Mouse (Mus musculus) limb, embryonic 13.5 days (tissue): ENCODE results near the gene Gpx7. TPM values are rescaled to one million over a fixed set of nuclear protein-coding genes. Genes with fewer than 3 reads are reported as not detected.

Source experiments
- ATAC-seq: fragments of 200-750 bp; cut with Nextera tagmentation; 2 replicates; pipeline ENCODE4 v1.8.0; 2017; ENCODE audit warnings: low read depth, moderate number of reproducible peaks, moderate TSS enrichment; ENCODE audit not compliant: low FRiP score
- H3K27ac ChIP-seq: fragments of 300-500 bp; sonication (generic); 2 replicates; pipeline ENCODE4 v1.5.1; 2015; ENCODE audit warnings: inconsistent platforms, mild to moderate bottlenecking, moderate library complexity
- H3K27me3 ChIP-seq: fragments of 300-500 bp; sonication (generic); 2 replicates; pipeline ENCODE4 v1.6.1; 2015; ENCODE audit warnings: mild to moderate bottlenecking, inconsistent platforms
- H3K36me3 ChIP-seq: fragments of 300-500 bp; sonication (generic); 2 replicates; pipeline ENCODE4 v1.6.1; 2015; ENCODE audit warnings: inconsistent platforms, mild to moderate bottlenecking, moderate library complexity
- H3K4me1 ChIP-seq: fragments of 300-500 bp; sonication (generic); 2 replicates; pipeline ENCODE4 v1.6.1; 2015; ENCODE audit warnings: inconsistent platforms
- H3K4me2 ChIP-seq: fragments of 300-500 bp; sonication (generic); replicated peaks from 2 replicates; pipeline ENCODE4 v1.6.1; 2015; ENCODE audit warnings: inconsistent platforms, mild to moderate bottlenecking, moderate library complexity
- H3K4me3 ChIP-seq: fragments of 300-500 bp; sonication (generic); 2 replicates; pipeline ENCODE4 v1.5.1; 2015; ENCODE audit warnings: moderate library complexity, mild to moderate bottlenecking, inconsistent platforms
- H3K9ac ChIP-seq: fragments of 300-500 bp; sonication (generic); 2 replicates; pipeline ENCODE4 v1.6.1; 2015; ENCODE audit warnings: mild to moderate bottlenecking, inconsistent platforms
- H3K9me3 ChIP-seq: fragments of 300-500 bp; sonication (generic); 2 replicates; pipeline ENCODE4 v1.6.1; 2016; ENCODE audit warnings: inconsistent platforms
- WGBS: fragments of 180-500 bp; shearing (Covaris S2); methylation state at CpG from one replicate; pipeline ENCODE4 v1.1.7; 2015; 5-methylcytosine and 5-hydroxymethylcytosine counted together
- polyA plus RNA-seq: library from polyadenylated mRNA; unstranded; fragments of >200 nt; fragmentation: Nextera tagmentation; extraction: Ambion mirVana; gene quantifications from 2 replicates; pipeline ENCODE4 v1.2.1, GENCODE M21; 2015

Gene Gpx7
- polyA plus RNA-seq, result 88.5 and 89.8 TPM in 2 replicates

GRCm38 (mm10) chr4:108406861-108407401 is at the start of gene Gpx7:
Gene Gpx7 (minus strand): TSS chr4:108406961.
- Histone ChIP-seq H3K27ac (peak within 1 kb of the TSS; percentile 84), H3K4me3 (peak within 1 kb of the TSS; percentile 52), H3K9me3 (no peaks in the 10 kb centered on the region), H3K9ac (peak within 1 kb of the TSS; percentile 87), H3K4me1 (peaks cover 30% of the 10 kb centered on the region), H3K4me2 (peak within 1 kb of the TSS; percentile 80), H3K27me3 (no peaks in the 10 kb centered on the region), H3K36me3 (peaks cover 14% of the 10 kb centered on the region)
- 7% methylated on average over 15 of the region's 15 CpGs for WGBS
- ATAC-seq, result peak; percentile 21; the same call in 1 of the 2 replicates

GRCm38 (mm10) chr4:108456028-108456427 is 49.3 kb upstream of the Gpx7 start:
- 81% methylated on average over 2 of the region's 2 CpGs for WGBS

GRCm38 (mm10) chr4:108448091-108448490 is 41.3 kb upstream of the Gpx7 start:
- Histone ChIP-seq H3K4me2 (no peak overlapping the region), H3K9me3 (no peaks in the 10 kb centered on the region), H3K9ac (no peak overlapping the region), H3K27ac (no peak overlapping the region), H3K27me3 (no peaks in the 10 kb centered on the region), H3K4me3 (no peak overlapping the region), H3K4me1 (no peaks in the 10 kb centered on the region), H3K36me3 (no peaks in the 10 kb centered on the region)
- no peak for ATAC-seq
- 58% methylated on average over 7 of the region's 7 CpGs for WGBS

More at GRCm38 (mm10) chr4:108456028-108456427, 49.3 kb upstream of the Gpx7 start:
- Histone ChIP-seq H3K4me3 (no peak overlapping the region), H3K27ac (no peak overlapping the region), H3K4me1 (peaks cover 9% of the 10 kb centered on the region), H3K27me3 (no peaks in the 10 kb centered on the region), H3K36me3 (no peaks in the 10 kb centered on the region), H3K4me2 (no peak overlapping the region), H3K9ac (no peak overlapping the region), H3K9me3 (no peaks in the 10 kb centered on the region)
- ATAC-seq, result no peak

- no peak for ATAC-seq
- no peak overlapping the region for H3K27ac ChIP-seq
Measured at GRCm38 (mm10) chr4:108438082-108438840, 31.5 kb upstream of the Gpx7 start.

GRCm38 (mm10) chr4:108436225-108436624 is 29.5 kb upstream of the Gpx7 start:
- 46% methylated on average over 1 of the region's 1 CpGs for WGBS
- Histone ChIP-seq H3K36me3 (no peaks in the 10 kb centered on the region), H3K27me3 (no peaks in the 10 kb centered on the region), H3K4me1 (peaks cover 50% of the 10 kb centered on the region), H3K9ac (no peak overlapping the region), H3K27ac (peak overlapping the region; percentile 8; the same call in 1 of the 2 replicates), H3K4me2 (no peak overlapping the region), H3K4me3 (no peak overlapping the region), H3K9me3 (no peaks in the 10 kb centered on the region)
- no peak for ATAC-seq

More at GRCm38 (mm10) chr4:108438082-108438840, 31.5 kb upstream of the Gpx7 start:
- Histone ChIP-seq H3K9ac (no peak overlapping the region), H3K4me1 (peaks cover 30% of the 10 kb centered on the region), H3K4me2 (no peak overlapping the region), H3K4me3 (no peak overlapping the region), H3K27me3 (no peaks in the 10 kb centered on the region), H3K9me3 (no peaks in the 10 kb centered on the region), H3K36me3 (no peaks in the 10 kb centered on the region)
- WGBS, result 56% methylated on average over 6 of the region's 6 CpGs

- H3K9me3 ChIP-seq, result no peaks in the 10 kb centered on the region
- H3K27me3 ChIP-seq, result no peaks in the 10 kb centered on the region
- no peak overlapping the region for H3K4me3 ChIP-seq
- H3K36me3 ChIP-seq, result no peaks in the 10 kb centered on the region
- H3K9ac ChIP-seq, result no peak overlapping the region
- peak overlapping the region; percentile 8; the same call in 1 of the 2 replicates for H3K27ac ChIP-seq
- peaks cover 56% of the 10 kb centered on the region for H3K4me1 ChIP-seq
- no peak for ATAC-seq
- 46% methylated on average over 3 of the region's 3 CpGs for WGBS
- no peak overlapping the region for H3K4me2 ChIP-seq
Measured at GRCm38 (mm10) chr4:108435646-108436045, 28.9 kb upstream of the Gpx7 start.

DNA sequence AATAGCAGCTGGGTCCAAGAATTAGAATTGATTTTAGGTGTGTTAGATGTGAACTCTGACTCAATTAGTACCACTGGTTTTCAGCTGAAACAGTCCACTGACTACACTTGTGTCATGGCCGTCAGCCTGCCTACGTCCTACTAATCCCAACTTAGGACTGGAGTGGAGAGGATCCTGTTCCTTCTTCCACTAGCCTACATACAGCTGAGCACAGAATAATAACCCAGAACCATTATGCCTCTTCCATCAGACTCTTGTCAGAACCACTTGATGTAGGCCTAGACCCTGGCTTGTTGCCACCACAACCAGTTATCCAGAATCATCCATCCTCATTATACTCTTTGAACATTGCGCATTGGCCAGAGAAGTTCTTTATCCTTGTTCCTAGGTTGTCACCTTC is 28.0 kb upstream of the Gpx7 start:
- Histone ChIP-seq H3K4me2 (no peak overlapping the region), H3K4me3 (no peak overlapping the region), H3K36me3 (no peaks in the 10 kb centered on the region), H3K9me3 (no peaks in the 10 kb centered on the region), H3K27me3 (no peaks in the 10 kb centered on the region), H3K9ac (no peak overlapping the region), H3K4me1 (peaks cover 59% of the 10 kb centered on the region), H3K27ac (peak overlapping the region; percentile 91; the same call in 1 of the 2 replicates)
- WGBS, result 90% methylated on average over 3 of the region's 3 CpGs
- ATAC-seq, result no peak

GRCm38 (mm10) chr4:108434221-108434620 is 27.5 kb upstream of the Gpx7 start:
- no peaks in the 10 kb centered on the region for H3K27me3 ChIP-seq
- peak overlapping the region; percentile 91 for H3K27ac ChIP-seq
- H3K4me1 ChIP-seq, result peaks cover 59% of the 10 kb centered on the region
- WGBS, result 33% methylated on average over 4 of the region's 4 CpGs
- H3K9ac ChIP-seq, result no peak overlapping the region
- H3K4me3 ChIP-seq, result no peak overlapping the region
- no peaks in the 10 kb centered on the region for H3K36me3 ChIP-seq
- no peaks in the 10 kb centered on the region for H3K9me3 ChIP-seq
- peak overlapping the region; percentile 41; the same call in 1 of the 2 replicates for H3K4me2 ChIP-seq
- no peak for ATAC-seq

DNA sequence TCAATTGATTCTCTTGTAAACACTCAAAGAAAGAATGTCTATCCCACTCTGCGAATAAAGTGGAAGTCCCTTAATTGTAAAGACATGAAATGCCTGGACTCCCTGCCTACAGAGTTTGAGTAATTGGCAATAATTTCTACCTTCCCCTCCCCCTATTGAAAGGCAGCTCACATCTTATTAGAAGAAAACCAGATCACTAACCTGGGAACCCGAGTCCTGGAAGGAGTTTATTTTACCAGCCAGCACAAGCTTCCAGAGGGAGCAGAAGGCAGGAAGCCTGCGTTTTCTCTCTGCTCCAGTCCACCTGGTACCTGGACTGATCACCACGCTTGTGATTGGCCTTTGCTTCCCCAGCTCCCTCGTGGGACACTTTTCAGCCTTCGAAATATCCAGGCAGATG is 26.6 kb upstream of the Gpx7 start:
- peaks cover 56% of the 10 kb centered on the region for H3K4me1 ChIP-seq
- peak overlapping the region; percentile 91 for H3K27ac ChIP-seq
- no peak overlapping the region for H3K9ac ChIP-seq
- no peaks in the 10 kb centered on the region for H3K36me3 ChIP-seq
- H3K4me2 ChIP-seq, result peak overlapping the region; percentile 41
- peak; percentile 75 for ATAC-seq
- WGBS, result 6% methylated on average over 6 of the region's 6 CpGs
- no peaks in the 10 kb centered on the region for H3K9me3 ChIP-seq
- peak overlapping the region; percentile 0; the same call in 1 of the 2 replicates for H3K4me3 ChIP-seq
- H3K27me3 ChIP-seq, result no peaks in the 10 kb centered on the region

DNA sequence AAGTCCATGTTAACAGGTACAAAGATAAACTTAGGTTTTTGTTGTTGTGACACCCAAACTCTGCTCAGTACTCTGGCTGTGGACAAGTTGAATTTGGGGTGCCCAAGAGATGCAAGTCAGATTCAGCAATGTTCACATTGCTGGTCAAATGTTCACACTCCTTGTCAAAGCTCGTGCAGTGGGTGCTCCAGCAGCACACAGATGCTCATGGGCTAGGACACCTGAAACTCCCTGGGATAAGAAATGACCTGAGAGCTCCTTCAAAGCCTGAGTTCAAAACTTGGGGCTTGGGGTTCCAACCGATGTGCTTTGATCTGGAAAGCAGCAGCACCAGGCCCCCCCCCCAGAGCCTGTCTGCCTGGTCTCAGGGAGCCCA is 24.8 kb upstream of the Gpx7 start:
- ATAC-seq, result no peak
- Histone ChIP-seq H3K36me3 (no peaks in the 10 kb centered on the region), H3K27me3 (no peaks in the 10 kb centered on the region), H3K4me2 (peak overlapping the region; percentile 25; the same call in 1 of the 2 replicates), H3K4me3 (no peak overlapping the region), H3K4me1 (peaks cover 56% of the 10 kb centered on the region), H3K27ac (peak overlapping the region; percentile 91), H3K9me3 (no peaks in the 10 kb centered on the region), H3K9ac (peak overlapping the region; percentile 8; the same call in 1 of the 2 replicates)
- WGBS, result 15% methylated on average over 2 of the region's 2 CpGs

GRCm38 (mm10) chr4:108430656-108431560 is 24.1 kb upstream of the Gpx7 start:
- Histone ChIP-seq H3K27ac (peak overlapping the region; percentile 91), H3K4me3 (no peak overlapping the region), H3K9me3 (no peaks in the 10 kb centered on the region), H3K36me3 (no peaks in the 10 kb centered on the region), H3K4me2 (0 out of 2 replicates have a peak overlapping the region, but pooled peaks have one; percentile 25), H3K4me1 (peaks cover 57% of the 10 kb centered on the region), H3K27me3 (no peaks in the 10 kb centered on the region), H3K9ac (peak overlapping the region; percentile 8; the same call in 1 of the 2 replicates)
- peak; percentile 91 for ATAC-seq
- WGBS, result 16% methylated on average over 4 of the region's 4 CpGs
